Mouse (Mus musculus): ENCODE results near the gene Cadps2. TPM values are rescaled to one million over a fixed set of nuclear protein-coding genes. Genes with fewer than 3 reads are reported as not detected.

The Cadps2 gene
- total and polyA plus RNA-seq, 2 experiments: 2.7 to 19.5 TPM

DNA sequence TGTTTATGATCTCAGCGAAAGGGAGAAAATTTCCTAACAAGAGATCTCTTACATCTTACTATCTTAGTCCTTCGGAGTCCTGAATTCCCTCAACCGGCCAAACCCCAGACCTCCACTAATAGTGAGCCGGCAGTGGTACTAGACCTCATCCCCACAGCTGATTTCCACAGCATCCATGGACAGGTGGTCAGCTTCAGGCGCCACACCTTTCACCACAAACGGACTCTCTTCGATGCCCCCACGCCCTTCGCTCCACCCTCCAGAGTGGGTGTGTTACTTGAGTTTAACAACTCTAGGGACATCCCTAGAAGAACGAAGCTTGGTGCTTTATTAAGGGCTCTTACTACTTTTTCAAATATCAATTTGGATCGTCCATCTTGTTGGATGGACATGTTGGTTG is 584.6 kb downstream of the Cadps2 start:
- H3K4me1 ChIP-seq (ENCODE audit: control insufficient read depth, insufficient read depth, low read length): no peaks in the 10 kb centered on the region
- no peak overlapping the region for H3K27ac ChIP-seq (replicated peaks; ENCODE audit: insufficient read depth, low read depth, low read length)
- H3K79me2 ChIP-seq (ENCODE audit: control insufficient read depth, insufficient read depth, low read length): no peaks in the 10 kb centered on the region
- 7% methylated on average over 11 of the region's 11 CpGs for WGBS
- H3K27me3 ChIP-seq (ENCODE audit: control insufficient read depth, insufficient read depth, low read length): peaks cover 38% of the 10 kb centered on the region
- TF ChIP-seq POLR2A (IDR thresholded peaks at IDR 0.05; ENCODE audit: extremely low read depth, insufficient read depth, low read length): no peak
- TF ChIP-seq CTCF (IDR thresholded peaks at IDR 0.05; ENCODE audit: low read depth, low read length): no peak
- no peak overlapping the region for H3K9ac ChIP-seq (ENCODE audit: low read depth, low read length)
- DNase-seq (ENCODE audit: extremely low read depth, low read depth, low spot score): no peak
- no peak overlapping the region for H3K4me3 ChIP-seq (ENCODE audit: insufficient read depth, low read depth, low read length)
- H3K36me3 ChIP-seq (ENCODE audit: control insufficient read depth, insufficient read depth, low read length): no peaks in the 10 kb centered on the region

DNA sequence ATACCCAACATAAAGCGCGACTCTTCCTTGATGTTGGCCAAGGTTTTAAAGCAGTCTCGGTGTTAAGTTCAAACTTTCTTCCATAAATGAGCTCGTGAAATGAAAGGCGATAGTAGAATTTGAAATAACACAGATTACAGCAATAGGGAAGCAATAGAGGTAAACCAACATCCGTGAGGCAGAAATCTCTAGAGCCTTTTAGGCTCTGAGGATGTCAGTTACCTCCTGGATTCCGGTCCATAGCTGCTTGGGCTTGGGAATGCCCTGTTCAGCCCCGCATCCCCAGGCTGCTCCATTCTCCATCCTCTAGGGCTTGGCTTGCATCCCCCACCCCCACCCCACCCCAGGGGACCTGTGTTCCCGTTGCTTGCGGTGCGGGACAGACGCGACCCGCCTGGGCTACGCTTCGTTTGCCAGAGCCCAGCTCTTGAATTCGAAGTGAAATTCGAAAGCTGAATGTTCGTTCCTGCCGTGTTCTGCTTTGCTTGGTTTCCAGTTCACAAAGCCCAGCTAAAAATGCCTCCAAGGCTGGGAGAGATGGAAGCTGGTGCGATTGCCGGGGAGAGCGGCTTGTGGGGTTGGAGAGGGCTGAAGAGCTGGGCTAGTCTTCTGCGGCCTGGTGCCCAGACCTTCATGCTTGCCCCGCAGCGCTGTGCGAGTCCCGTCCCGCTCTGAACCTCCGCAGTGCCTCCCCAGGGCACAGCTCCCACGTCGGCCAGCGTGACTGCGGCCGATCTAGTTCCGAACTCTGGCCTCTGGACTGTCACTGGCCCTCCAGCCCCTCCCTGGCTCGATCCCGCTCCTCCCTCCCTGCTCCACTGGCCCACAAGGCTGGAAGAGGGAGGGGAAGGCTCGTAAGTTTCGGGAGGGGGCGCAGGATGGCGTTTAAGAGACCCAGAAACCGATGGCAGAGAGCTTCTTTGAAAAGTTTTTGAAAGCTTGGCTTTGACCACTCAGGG is 585.6 kb downstream of the Cadps2 start:
- TF ChIP-seq CTCF (IDR thresholded peaks at IDR 0.05; ENCODE audit: low read depth, low read length): no peak
- no peak for TF ChIP-seq POLR2A (IDR thresholded peaks at IDR 0.05; ENCODE audit: extremely low read depth, insufficient read depth, low read length)
- H3K4me3 ChIP-seq (ENCODE audit: insufficient read depth, low read depth, low read length): no peak overlapping the region
- H3K27me3 ChIP-seq (ENCODE audit: control insufficient read depth, insufficient read depth, low read length): peaks cover 38% of the 10 kb centered on the region
- H3K79me2 ChIP-seq (ENCODE audit: control insufficient read depth, insufficient read depth, low read length): no peaks in the 10 kb centered on the region
- H3K36me3 ChIP-seq (ENCODE audit: control insufficient read depth, insufficient read depth, low read length): no peaks in the 10 kb centered on the region
- 4% methylated on average over 43 of the region's 43 CpGs for WGBS
- DNase-seq (ENCODE audit: extremely low read depth, low read depth, low spot score): no peak
- no peak overlapping the region for H3K27ac ChIP-seq (replicated peaks; ENCODE audit: insufficient read depth, low read depth, low read length)
- no peaks in the 10 kb centered on the region for H3K4me1 ChIP-seq (ENCODE audit: control insufficient read depth, insufficient read depth, low read length)
- H3K9ac ChIP-seq (ENCODE audit: low read depth, low read length): no peak overlapping the region

DNA sequence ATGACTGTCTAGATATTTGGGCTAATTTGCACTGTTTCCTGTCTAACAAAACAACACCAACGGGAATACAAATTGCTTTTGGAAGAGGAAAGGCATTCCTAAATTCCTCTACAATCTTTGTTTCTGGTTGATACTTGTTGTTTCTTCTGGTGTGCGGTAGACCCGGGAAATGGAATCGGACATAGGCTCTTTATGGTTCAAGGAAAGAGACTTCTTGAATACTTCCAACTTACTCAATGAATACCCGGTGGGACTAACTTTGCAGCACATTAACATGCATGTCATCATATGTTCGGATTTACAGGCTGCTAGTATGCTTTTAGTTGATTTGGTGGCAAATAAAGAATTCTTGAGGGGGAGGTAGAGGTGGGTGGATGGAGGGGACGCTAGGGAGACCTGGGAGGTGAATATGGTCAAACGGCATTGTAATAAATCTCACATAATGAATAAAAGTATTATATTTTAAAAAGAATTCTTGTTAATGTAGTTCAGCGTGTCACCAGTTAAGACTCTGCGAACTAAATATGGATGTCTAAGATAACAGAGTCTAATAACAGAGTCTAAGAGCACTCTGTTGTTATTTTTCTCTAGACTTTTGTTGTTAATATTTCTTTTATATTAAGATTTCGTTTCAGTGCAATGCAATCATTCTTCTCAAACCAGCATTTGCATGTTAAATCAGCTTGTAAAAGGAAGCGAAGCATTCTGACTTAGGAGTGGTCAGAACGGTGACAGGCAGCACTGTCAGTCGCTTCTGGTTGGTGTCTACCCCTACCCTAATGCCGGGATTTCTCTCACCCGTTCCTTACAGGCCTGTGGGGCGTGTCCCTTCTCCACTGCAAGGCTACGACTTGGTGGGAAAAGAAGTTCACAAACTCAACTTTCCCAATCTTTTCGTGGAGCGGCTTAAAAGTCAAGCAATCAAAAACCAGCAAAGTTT is 586.8 kb downstream of the Cadps2 start:
- H3K4me3 ChIP-seq (ENCODE audit: insufficient read depth, low read depth, low read length): no peak overlapping the region
- no peak for DNase-seq (ENCODE audit: extremely low read depth, low read depth, low spot score)
- H3K36me3 ChIP-seq (ENCODE audit: control insufficient read depth, insufficient read depth, low read length): no peaks in the 10 kb centered on the region
- TF ChIP-seq CTCF (IDR thresholded peaks at IDR 0.05; ENCODE audit: low read depth, low read length) (no peak), POLR2A (IDR thresholded peaks at IDR 0.05; ENCODE audit: extremely low read depth, insufficient read depth, low read length) (no peak)
- H3K9ac ChIP-seq (ENCODE audit: low read depth, low read length): no peak overlapping the region
- 6% methylated on average over 20 of the region's 20 CpGs for WGBS
- no peaks in the 10 kb centered on the region; the same call in 1 of the 2 replicates for H3K4me1 ChIP-seq (ENCODE audit: control insufficient read depth, insufficient read depth, low read length)
- peaks cover 40% of the 10 kb centered on the region for H3K27me3 ChIP-seq (ENCODE audit: control insufficient read depth, insufficient read depth, low read length)
- H3K27ac ChIP-seq (replicated peaks; ENCODE audit: insufficient read depth, low read depth, low read length): no peak overlapping the region
- H3K79me2 ChIP-seq (ENCODE audit: control insufficient read depth, insufficient read depth, low read length): no peaks in the 10 kb centered on the region

DNA sequence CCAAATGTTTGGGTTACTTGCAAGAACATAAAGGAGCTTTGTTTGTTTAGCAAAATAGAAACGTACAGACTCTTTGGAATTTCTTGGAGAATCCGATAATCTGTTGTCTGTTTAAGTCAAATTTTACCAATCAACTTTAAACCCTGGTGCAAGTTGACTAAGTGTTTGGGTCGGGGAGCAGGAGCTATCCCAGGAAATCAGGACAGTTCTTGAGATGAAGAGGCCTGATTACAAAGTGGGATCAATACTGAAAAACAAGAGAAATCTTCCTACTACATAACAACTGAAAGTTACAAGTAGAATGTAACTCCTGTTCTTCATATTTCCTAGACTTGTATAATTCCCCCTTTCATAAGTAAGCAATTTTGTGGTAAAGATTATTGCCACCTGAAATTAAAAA is 587.8 kb downstream of the Cadps2 start:
- Histone ChIP-seq H3K4me3 (ENCODE audit: insufficient read depth, low read depth, low read length) (no peak overlapping the region), H3K27ac (replicated peaks; ENCODE audit: insufficient read depth, low read depth, low read length) (no peak overlapping the region), H3K79me2 (ENCODE audit: control insufficient read depth, insufficient read depth, low read length) (no peaks in the 10 kb centered on the region), H3K9ac (ENCODE audit: low read depth, low read length) (no peak overlapping the region), H3K27me3 (ENCODE audit: control insufficient read depth, insufficient read depth, low read length) (peaks cover 47% of the 10 kb centered on the region), H3K36me3 (ENCODE audit: control insufficient read depth, insufficient read depth, low read length) (no peaks in the 10 kb centered on the region), H3K4me1 (ENCODE audit: control insufficient read depth, insufficient read depth, low read length) (no peaks in the 10 kb centered on the region; the same call in 1 of the 2 replicates)
- TF ChIP-seq POLR2A (IDR thresholded peaks at IDR 0.05; ENCODE audit: extremely low read depth, insufficient read depth, low read length) (no peak), CTCF (IDR thresholded peaks at IDR 0.05; ENCODE audit: low read depth, low read length) (no peak)
- WGBS: 5% methylated on average over 3 of the region's 3 CpGs
- no peak for DNase-seq (ENCODE audit: extremely low read depth, low read depth, low spot score)

DNA sequence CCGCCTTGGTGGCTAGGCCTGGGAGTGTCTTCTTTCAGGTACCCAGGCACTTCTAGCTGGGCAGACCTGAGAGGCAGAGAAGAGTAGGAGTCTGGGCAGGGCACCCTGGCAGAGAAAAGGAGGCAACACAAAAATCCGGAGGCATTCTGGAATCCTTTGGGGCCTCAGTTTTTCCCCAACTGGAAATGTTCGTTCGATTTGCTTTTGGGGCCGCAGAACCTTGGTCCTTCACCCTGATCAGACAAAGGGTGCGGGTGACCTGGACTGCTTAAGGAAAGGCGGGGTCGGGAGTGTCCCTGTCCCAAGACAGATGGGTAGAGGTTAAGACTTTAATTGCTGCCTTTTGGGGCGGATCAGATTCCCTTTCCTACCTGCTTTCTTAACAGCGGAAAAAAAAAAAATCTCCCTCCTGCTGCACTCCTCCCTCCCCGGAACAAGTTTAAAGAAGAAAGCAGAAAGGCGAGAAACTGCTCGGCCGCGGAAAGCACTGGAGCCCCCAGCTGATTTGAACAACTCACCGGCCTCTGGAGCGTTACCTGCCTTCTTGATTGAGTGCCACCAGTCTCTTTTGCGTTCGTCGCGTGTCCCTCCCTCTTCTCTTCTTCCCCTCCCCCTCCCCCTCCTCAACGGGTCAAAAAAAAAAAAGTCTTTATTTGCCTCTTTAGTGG is 588.8 kb downstream of the Cadps2 start:
- no peak for DNase-seq (ENCODE audit: extremely low read depth, low read depth, low spot score)
- H3K4me3 ChIP-seq (ENCODE audit: insufficient read depth, low read depth, low read length): no peak overlapping the region
- no peak for TF ChIP-seq CTCF (IDR thresholded peaks at IDR 0.05; ENCODE audit: low read depth, low read length)
- TF ChIP-seq POLR2A (IDR thresholded peaks at IDR 0.05; ENCODE audit: extremely low read depth, insufficient read depth, low read length): no peak
- H3K4me1 ChIP-seq (ENCODE audit: control insufficient read depth, insufficient read depth, low read length): no peaks in the 10 kb centered on the region; the same call in 1 of the 2 replicates
- no peak overlapping the region for H3K27ac ChIP-seq (replicated peaks; ENCODE audit: insufficient read depth, low read depth, low read length)
- H3K9ac ChIP-seq (ENCODE audit: low read depth, low read length): no peak overlapping the region
- 7% methylated on average over 22 of the region's 22 CpGs for WGBS
- H3K27me3 ChIP-seq (ENCODE audit: control insufficient read depth, insufficient read depth, low read length): peaks cover 49% of the 10 kb centered on the region
- no peaks in the 10 kb centered on the region for H3K36me3 ChIP-seq (ENCODE audit: control insufficient read depth, insufficient read depth, low read length)
- no peaks in the 10 kb centered on the region for H3K79me2 ChIP-seq (ENCODE audit: control insufficient read depth, insufficient read depth, low read length)

Data from liver, adult 2 months (tissue).